Mouse (Mus musculus) forebrain, embryonic 16.5 days (tissue): ENCODE measurements around the gene Car8. TPM values are rescaled to one million over a fixed set of nuclear protein-coding genes. Genes with fewer than 3 reads are reported as not detected.
"Not testable (repeated sequence)": the region's sequence is repeated elsewhere in the genome, so short reads cannot be mapped to it uniquely, and the experiment has no call there.

ENCODE experiments used
- ATAC-seq: fragments of 200-750 bp; cut with Nextera tagmentation; 2 replicates; pipeline ENCODE4 v1.8.0; 2017; ENCODE audit warnings: mild to moderate bottlenecking, moderate library complexity
- H3K27ac ChIP-seq: fragments of 300-500 bp; sonication (generic); 2 replicates; pipeline ENCODE4 v1.5.1; 2014; ENCODE audit warnings: low read length, control low read depth
- H3K27me3 ChIP-seq: fragments of 300-500 bp; sonication (generic); replicated peaks from 2 replicates; pipeline ENCODE4 v1.6.1; 2014; ENCODE audit warnings: low read length; ENCODE audit not compliant: control insufficient read depth, insufficient read depth
- H3K36me3 ChIP-seq: fragments of 300-500 bp; sonication (generic); 2 replicates; pipeline ENCODE4 v1.6.1; 2014; ENCODE audit not compliant: control insufficient read depth, insufficient read depth
- H3K4me1 ChIP-seq: fragments of 300-500 bp; sonication (generic); replicated peaks from 2 replicates; pipeline ENCODE4 v1.6.1; 2014; ENCODE audit warnings: low read length; ENCODE audit not compliant: control insufficient read depth, insufficient read depth
- H3K4me2 ChIP-seq: fragments of 300-500 bp; sonication (generic); 2 replicates; pipeline ENCODE4 v1.6.1; 2014; ENCODE audit warnings: mild to moderate bottlenecking, low read length, control low read depth
- H3K4me3 ChIP-seq: fragments of 300-500 bp; sonication (generic); replicated peaks from 2 replicates; pipeline ENCODE4 v1.5.1; 2014; ENCODE audit warnings: mild to moderate bottlenecking, low read length, control low read depth
- H3K9ac ChIP-seq: fragments of 300-500 bp; sonication (generic); replicated peaks from 2 replicates; pipeline ENCODE4 v1.6.1; 2014; ENCODE audit warnings: low read depth, low read length, control low read depth
- H3K9me3 ChIP-seq: fragments of 300-500 bp; sonication (generic); 2 replicates; pipeline ENCODE4 v1.6.1; 2016; ENCODE audit warnings: low read length; ENCODE audit not compliant: control insufficient read depth
- WGBS: fragments of 180-500 bp; shearing (Covaris S2); extraction: QIAGEN DNeasy Blood & Tissue Kit; methylation state at CpG from one replicate; pipeline ENCODE4 v1.1.7; 2014; 5-methylcytosine and 5-hydroxymethylcytosine counted together
- polyA plus RNA-seq: library from polyadenylated mRNA; unstranded; fragments of >200 nt; fragmentation: Nextera tagmentation; extraction: Ambion mirVana; gene quantifications from 2 replicates; pipeline ENCODE4 v1.2.1, GENCODE M21; 2015

Car8 gene
- polyA plus RNA-seq, 1 experiment from 2014 or later, result 3.9 TPM

- 82% methylated on average over 4 of the region's 4 CpGs for WGBS
- no peaks in the 10 kb centered on the region for H3K27me3 ChIP-seq
- no peak for ATAC-seq
Observed at GRCm38 (mm10) chr4:8180576-8180975, 58.3 kb downstream of the Car8 start.

GRCm38 (mm10) chr4:8154589-8155198 is 84.1 kb downstream of the Car8 start:
- Histone ChIP-seq H3K27me3 (no peaks in the 10 kb centered on the region), H3K4me2 (no peak overlapping the region), H3K4me1 (no peaks in the 10 kb centered on the region), H3K36me3 (no peaks in the 10 kb centered on the region), H3K9ac (no peak overlapping the region), H3K9me3 (no peaks in the 10 kb centered on the region), H3K4me3 (no peak overlapping the region), H3K27ac (no peak overlapping the region)
- no peak for ATAC-seq
- 79% methylated on average over 6 of the region's 6 CpGs for WGBS

More at GRCm38 (mm10) chr4:8180576-8180975, 58.3 kb downstream of the Car8 start:
- Histone ChIP-seq H3K36me3 (no peaks in the 10 kb centered on the region), H3K4me1 (no peaks in the 10 kb centered on the region), H3K27ac (no peak overlapping the region), H3K4me3 (no peak overlapping the region), H3K9ac (no peak overlapping the region), H3K9me3 (no peaks in the 10 kb centered on the region), H3K4me2 (no peak overlapping the region)

GRCm38 (mm10) chr4:8153926-8154325 is 84.9 kb downstream of the Car8 start:
- H3K4me3 ChIP-seq, H3K27me3 ChIP-seq, H3K9ac ChIP-seq, H3K27ac ChIP-seq, H3K36me3 ChIP-seq, H3K4me1 ChIP-seq, H3K9me3 ChIP-seq, H3K4me2 ChIP-seq, ATAC-seq: not testable (repeated sequence)
- WGBS, result 93% methylated on average over 5 of the region's 5 CpGs

GRCm38 (mm10) chr4:8137403-8137802 is 101.4 kb downstream of the Car8 start:
- no peak overlapping the region for H3K9ac ChIP-seq
- no peak for ATAC-seq
- no peaks in the 10 kb centered on the region for H3K36me3 ChIP-seq
- no peaks in the 10 kb centered on the region for H3K4me1 ChIP-seq
- H3K27ac ChIP-seq, result no peak overlapping the region
- H3K27me3 ChIP-seq, result no peaks in the 10 kb centered on the region
- no peak overlapping the region for H3K4me3 ChIP-seq
- WGBS, result 85% methylated on average over 2 of the region's 2 CpGs
- H3K9me3 ChIP-seq, result no peaks in the 10 kb centered on the region
- no peak overlapping the region for H3K4me2 ChIP-seq

- no peaks in the 10 kb centered on the region for H3K4me1 ChIP-seq
- H3K36me3 ChIP-seq, result no peaks in the 10 kb centered on the region
- H3K27me3 ChIP-seq, result no peaks in the 10 kb centered on the region
- H3K4me2 ChIP-seq, result no peak overlapping the region
- H3K9ac ChIP-seq, result no peak overlapping the region
- no peak overlapping the region for H3K27ac ChIP-seq
- H3K4me3 ChIP-seq, result no peak overlapping the region
- H3K9me3 ChIP-seq, result no peaks in the 10 kb centered on the region
- ATAC-seq, result no peak
- WGBS, result 95% methylated on average over 2 of the region's 2 CpGs
Observed at GRCm38 (mm10) chr4:8132024-8132423, 106.8 kb downstream of the Car8 start.

GRCm38 (mm10) chr4:8113558-8113957 is 125.3 kb downstream of the Car8 start:
- H3K4me1 ChIP-seq, result peaks cover 6% of the 10 kb centered on the region; the same call in 1 of the 2 replicates
- H3K27ac ChIP-seq, result no peak overlapping the region
- H3K36me3 ChIP-seq, result no peaks in the 10 kb centered on the region
- no peak overlapping the region for H3K4me3 ChIP-seq
- no peaks in the 10 kb centered on the region for H3K27me3 ChIP-seq
- ATAC-seq, result no peak
- no peak overlapping the region for H3K9ac ChIP-seq
- H3K4me2 ChIP-seq, result no peak overlapping the region
- no peaks in the 10 kb centered on the region for H3K9me3 ChIP-seq
- 81% methylated on average over 3 of the region's 3 CpGs for WGBS

- no peaks in the 10 kb centered on the region for H3K9me3 ChIP-seq
- no peak overlapping the region for H3K4me3 ChIP-seq
- no peak overlapping the region for H3K4me2 ChIP-seq
- no peak overlapping the region for H3K9ac ChIP-seq
- H3K27me3 ChIP-seq, result no peaks in the 10 kb centered on the region
- no peak for ATAC-seq
- H3K4me1 ChIP-seq, result peaks cover 6% of the 10 kb centered on the region; the same call in 1 of the 2 replicates
- no peaks in the 10 kb centered on the region for H3K36me3 ChIP-seq
- 91% methylated on average over 3 of the region's 3 CpGs for WGBS
- H3K27ac ChIP-seq, result no peak overlapping the region
Observed at GRCm38 (mm10) chr4:8111891-8112290, 127.0 kb downstream of the Car8 start.

GRCm38 (mm10) chr4:8109906-8110567 is 128.8 kb downstream of the Car8 start:
- Histone ChIP-seq H3K4me1 (peaks cover 6% of the 10 kb centered on the region; the same call in 1 of the 2 replicates), H3K27ac (no peak overlapping the region), H3K9ac (peak overlapping the region; percentile 44), H3K27me3 (0 out of 2 replicates have a peak, but pooled peaks cover 2% of the 10 kb centered on the region), H3K36me3 (no peaks in the 10 kb centered on the region), H3K9me3 (no peaks in the 10 kb centered on the region), H3K4me2 (peak overlapping the region; percentile 46), H3K4me3 (peak overlapping the region; percentile 10)
- WGBS, result 17% methylated on average over 16 of the region's 16 CpGs
- ATAC-seq, result peak; percentile 58; the same call in 1 of the 2 replicates

GRCm38 (mm10) chr4:8101466-8101865 is 137.4 kb downstream of the Car8 start:
- no peak overlapping the region for H3K4me2 ChIP-seq
- no peak overlapping the region for H3K4me3 ChIP-seq
- WGBS, result 26% methylated on average over 3 of the region's 3 CpGs
- peaks cover 8% of the 10 kb centered on the region for H3K4me1 ChIP-seq
- ATAC-seq, result 0 out of 2 replicates have a peak, but pooled peaks have one; percentile 44
- H3K27ac ChIP-seq, result no peak overlapping the region
- H3K9ac ChIP-seq, result no peak overlapping the region
- H3K27me3 ChIP-seq, result peaks cover 2% of the 10 kb centered on the region; the same call in 1 of the 2 replicates
- H3K9me3 ChIP-seq, result no peaks in the 10 kb centered on the region
- H3K36me3 ChIP-seq, result no peaks in the 10 kb centered on the region
